Mouse (Mus musculus): ENCODE data around the gene A730071L15Rik.

DNA sequence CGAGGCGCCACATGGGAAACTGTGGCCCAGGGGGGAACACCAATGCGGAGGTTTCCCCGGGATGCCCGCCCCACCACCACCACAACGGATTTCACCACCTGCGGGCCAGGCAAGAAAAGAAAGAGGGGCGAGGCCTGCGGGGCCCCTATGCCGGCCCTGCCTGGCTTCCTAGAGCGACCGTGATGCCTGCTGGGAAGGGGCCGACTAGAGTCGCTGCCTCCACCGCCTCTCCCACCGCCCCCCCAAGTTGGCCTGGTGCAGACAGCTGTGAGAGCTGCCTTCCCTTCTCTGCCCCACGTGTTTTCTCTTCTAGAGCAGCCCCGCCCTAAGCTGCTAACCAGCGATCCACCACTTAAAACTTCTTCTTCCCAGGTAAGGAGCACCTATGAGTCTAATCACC lies 44.9 kb downstream of the A730071L15Rik start:
- TF ChIP-seq CTCF (IDR thresholded peaks at IDR 0.05; ENCODE audit: control insufficient read depth, insufficient read depth, insufficient replicate concordance, low read depth, low read length) = no peak
- TF ChIP-seq POLR2A (IDR thresholded peaks at IDR 0.05; ENCODE audit: control insufficient read depth, low read depth, low read length) = no peak

Measured in testis, adult 2 months (tissue).